Mouse (Mus musculus) megakaryocyte-erythroid progenitor cell, adult 5-6 weeks (primary cell): Measurements from ENCODE around the gene Capzb. TPM values are rescaled to one million over a fixed set of nuclear protein-coding genes. Genes with fewer than 3 reads are reported as not detected.
A peak's percentile ranks its signal among the peaks of the same experiment; 100 is the strongest.

Experiments used
- ATAC-seq: replicated peaks from 2 replicates; pipeline ENCODE4 v1.8.0; 2016; ENCODE audit warnings: mild to moderate bottlenecking, inconsistent platforms; ENCODE audit not compliant: severe bottlenecking, poor library complexity, low FRiP score, low TSS enrichment
- total RNA-seq, 2 experiments: library from RNA; stranded (forward) in 1 of 2; stranded (reverse) in 1 of 2; fragments of 200-1000, 215-1000 nt in 1 of 2; fragments of >200 nt in 1 of 2; fragmentation: Nextera tagmentation in 1 of 2; gene quantifications; 2 replicates each; pipeline ENCODE4 v1.2.3; 2014 to 2017

Capzb gene
- total RNA-seq, 2 experiments from 2014 or later: 90.1 to 230 TPM

DNA sequence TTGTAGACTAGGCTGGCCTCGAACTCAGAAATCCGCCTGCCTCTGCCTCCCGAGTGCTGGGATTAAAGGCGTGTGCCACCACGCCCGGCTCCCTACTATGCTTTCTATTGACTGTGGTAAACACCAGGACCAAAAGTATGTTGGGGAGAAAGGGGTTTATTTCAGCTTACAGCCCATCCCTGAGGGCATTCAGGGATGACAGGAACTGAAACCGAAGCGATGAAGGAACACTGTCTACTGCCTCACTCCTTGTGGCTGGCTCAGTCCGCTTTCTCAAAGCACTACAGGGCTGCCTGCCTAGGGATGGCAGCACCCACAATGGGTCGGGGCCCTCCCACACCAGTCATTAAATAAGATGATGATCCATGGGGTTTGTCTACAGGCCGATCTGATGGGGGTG is 14.3 kb upstream of the Capzb start:
- ATAC-seq: no peak

GRCm38 (mm10) chr4:139179218-139179617 is 13.5 kb upstream of the Capzb start:
- no peak for ATAC-seq

DNA sequence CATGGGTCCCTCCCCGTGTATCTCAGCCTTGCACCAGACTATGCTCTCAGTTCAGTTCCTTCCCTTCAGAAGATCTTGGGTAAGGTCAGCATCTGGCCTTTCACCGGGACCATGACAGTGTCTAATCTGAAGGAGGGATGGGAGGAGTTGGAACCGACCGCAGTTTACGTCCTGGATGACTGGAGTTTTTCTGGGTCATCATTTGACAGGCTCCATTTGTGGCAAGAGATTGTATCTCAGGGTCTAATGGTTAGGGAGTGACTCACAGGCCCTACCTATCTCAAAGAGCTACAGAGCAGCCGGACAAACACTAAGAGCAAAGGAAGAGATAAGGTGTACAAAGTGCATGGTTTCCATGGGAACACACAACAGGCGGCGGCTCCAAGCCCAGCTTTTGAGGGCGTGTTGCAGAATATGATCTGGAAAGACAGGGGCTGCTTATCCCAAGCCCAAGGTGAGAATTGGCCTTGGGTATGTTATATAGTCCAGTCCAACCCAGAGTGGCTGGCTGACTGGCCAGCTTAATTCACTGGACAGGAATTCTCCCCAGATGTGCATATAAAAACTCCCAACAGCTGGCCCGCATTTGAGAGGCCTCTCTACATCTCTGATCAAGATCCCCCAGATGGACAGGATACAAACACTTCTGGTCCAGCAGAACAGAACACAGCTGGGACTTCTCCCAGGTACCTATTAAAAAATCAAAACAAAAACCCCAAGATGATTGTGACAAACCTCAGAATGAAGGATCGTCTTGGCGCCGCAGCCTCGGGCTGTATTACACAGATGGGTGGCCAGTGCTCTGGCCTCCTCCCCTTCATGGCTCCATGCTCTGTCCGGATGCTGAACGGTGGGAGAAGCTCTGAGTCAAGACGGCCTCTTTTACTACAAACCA is 12.7 kb upstream of the Capzb start:
- peak; percentile 95 for ATAC-seq

GRCm38 (mm10) chr4:139182511-139182910 is 10.2 kb upstream of the Capzb start:
- no peak for ATAC-seq

- ATAC-seq: no peak
Observed at GRCm38 (mm10) chr4:139185766-139186442, 6.8 kb upstream of the Capzb start.

- ATAC-seq: no peak
Observed at GRCm38 (mm10) chr4:139187930-139188329, 4.8 kb upstream of the Capzb start.

DNA sequence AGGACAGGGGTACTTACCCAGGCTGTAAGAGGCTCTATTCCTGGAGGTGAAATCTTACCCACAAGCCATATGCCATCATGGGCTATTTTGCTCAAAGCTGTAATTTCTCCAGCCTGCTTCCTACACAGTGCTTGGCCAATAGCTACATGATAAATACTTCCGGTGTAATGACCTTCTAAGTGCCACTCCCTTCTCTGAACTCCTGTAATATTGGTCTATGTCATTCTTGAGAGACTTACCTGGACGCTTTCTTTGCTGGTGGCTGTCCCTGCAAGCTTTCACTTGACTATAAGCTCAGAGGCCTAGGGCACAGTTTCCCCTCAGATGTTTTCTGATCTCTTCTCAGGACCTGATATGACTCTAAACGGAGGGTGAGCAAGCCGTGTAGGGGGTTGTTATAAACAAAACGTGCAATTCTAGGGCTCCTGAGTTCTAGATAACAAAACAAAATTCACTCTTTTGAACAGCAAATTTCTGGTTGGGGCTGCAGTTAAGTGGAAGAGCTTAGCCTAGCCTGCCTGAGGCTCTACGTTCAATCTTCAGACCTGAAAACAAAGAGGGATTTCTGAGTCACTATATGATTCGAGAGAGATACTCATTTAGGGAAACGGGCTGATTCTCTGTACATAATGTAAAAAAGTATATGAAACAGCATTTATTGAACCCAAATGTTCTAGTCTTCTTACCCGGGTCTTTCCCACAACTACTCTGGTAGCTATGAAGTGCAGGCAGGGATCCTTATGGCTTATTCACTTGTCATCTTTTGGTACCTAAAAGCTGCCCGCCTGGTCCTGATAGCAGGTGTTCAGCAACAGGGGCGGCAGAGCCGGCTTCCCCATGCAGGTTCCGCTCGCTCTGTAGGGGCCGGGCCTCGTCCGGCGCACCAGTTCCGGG is 847 bp upstream of the Capzb start:
- ATAC-seq: no peak

GRCm38 (mm10) chr4:139193176-139194093 is 736 bp downstream of the Capzb start:
- ATAC-seq: peak; percentile 19; the same call in 1 of the 2 replicates

GRCm38 (mm10) chr4:139195101-139195500 is 2.4 kb downstream of the Capzb start:
- ATAC-seq: no peak

DNA sequence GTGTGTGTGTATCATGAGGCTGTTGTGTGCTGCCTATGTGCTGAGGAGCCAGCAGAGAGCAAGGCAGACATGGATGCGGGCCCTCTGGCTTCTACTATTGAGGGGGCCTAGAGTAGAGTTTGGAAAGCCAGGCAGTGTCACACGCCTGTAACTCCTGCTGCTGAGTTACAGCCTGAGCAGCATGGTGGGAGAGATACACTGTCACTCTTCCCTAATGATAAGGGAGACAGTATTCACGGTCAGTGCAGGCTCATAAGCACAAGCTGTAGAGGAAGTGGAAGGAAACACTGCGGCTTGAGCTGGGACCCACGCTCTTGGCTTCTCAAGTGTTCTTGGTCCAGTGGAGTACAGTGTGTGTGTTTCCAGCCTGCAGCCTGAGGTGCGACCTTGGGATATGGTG is 3.8 kb downstream of the Capzb start:
- no peak for ATAC-seq

- no peak for ATAC-seq
Observed at GRCm38 (mm10) chr4:139196949-139197348, 4.2 kb downstream of the Capzb start.

DNA sequence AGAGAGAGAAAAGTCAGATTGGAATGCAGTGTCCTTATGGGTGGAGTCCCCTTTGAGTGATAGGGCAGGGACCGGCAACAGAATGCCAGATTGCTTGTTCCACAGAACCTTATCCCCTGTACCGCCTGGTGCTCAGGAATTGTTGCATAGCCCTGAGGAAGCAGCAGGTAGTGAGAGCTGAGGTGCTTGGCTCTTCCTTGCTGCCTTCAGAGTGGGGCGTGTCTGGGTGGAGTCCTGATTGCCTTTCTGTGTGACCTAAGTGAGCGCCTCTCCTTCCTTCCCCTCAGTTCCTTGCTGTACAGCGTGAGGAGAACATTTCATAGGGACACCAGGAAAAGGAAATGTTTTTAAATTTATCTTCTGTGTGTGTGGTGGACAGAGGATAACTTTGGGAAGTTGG is 4.8 kb downstream of the Capzb start:
- no peak for ATAC-seq

- no peak for ATAC-seq
Observed at GRCm38 (mm10) chr4:139198004-139198689, 5.4 kb downstream of the Capzb start.

- no peak for ATAC-seq
Observed at GRCm38 (mm10) chr4:139199126-139199525, 6.4 kb downstream of the Capzb start.

DNA sequence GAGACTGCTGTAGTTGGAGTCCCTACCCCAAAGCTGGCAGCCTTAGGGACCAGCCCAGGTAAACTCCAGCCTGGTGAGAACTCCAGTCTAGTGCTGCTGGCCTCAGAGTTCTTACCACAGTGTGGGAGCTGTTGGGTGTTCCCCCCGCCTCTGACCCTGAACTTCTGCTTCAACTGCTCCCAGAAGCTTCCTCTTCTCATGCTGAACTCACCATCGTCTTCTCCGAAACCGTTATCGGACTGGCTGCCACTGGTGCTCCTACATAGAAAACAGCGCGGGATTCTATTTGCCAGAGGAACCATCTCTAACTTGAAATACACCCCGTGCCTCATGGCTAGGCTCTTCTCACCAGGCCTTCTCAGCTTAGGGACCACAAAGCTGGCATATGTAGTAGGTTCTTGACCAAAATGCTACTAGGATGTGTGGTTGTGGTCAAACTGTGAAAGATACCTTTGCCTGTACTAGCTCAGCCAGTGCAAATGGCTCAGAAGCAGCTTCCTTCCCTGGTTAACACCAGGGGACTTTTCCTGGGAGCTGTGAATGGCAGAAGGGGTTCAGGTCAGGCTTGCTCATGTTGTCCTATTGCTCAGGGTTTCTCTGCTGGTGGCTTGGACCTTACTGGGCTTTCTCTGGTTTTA is 7.1 kb downstream of the Capzb start:
- ATAC-seq: no peak

DNA sequence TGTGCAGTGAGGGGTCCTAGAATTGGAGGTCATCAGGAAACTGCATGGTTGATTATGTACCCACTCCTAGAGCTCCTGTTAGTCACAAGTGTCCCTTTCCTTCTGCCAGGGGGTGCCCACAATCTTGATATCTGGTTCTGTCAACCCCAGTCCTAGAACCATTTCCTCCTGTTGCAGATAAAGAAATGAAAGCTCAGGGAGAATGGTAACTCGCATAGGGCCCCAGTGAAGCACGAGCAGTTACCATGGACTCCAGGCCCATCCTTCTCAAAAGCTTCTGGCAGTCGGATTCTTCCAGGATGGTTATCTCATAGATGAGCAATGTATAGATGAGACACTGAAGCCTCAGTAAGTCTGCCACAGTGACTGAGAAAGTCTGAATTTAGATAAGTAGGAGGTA is 8.2 kb downstream of the Capzb start:
- peak; percentile 26; the same call in 1 of the 2 replicates for ATAC-seq

- no peak for ATAC-seq
Observed at GRCm38 (mm10) chr4:139202556-139202955, 9.9 kb downstream of the Capzb start.

DNA sequence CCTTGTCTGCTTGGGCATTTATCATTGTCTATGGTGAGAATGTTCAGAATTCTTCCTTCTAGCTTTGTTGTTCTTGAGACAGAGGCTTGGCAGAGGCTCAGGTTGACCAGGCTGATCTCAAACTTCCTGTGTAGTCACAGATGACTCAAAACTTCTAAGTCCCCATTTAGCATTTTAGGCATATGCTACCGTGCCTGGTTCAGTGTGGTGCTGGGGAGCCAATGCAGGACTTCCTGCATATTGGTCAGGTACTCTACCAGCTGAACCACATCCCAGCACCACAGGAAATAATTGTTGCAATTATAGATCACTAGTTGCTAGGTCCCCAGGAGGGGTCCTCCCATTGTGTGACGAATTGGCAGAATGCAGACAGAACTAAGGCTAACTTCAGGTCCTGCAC is 10.7 kb downstream of the Capzb start:
- no peak for ATAC-seq
